Mouse (Mus musculus) testis, postnatal 10 days (tissue): Measurements from ENCODE around the gene A530016L24Rik.
A peak's percentile ranks its signal among the peaks of the same experiment; 100 is the strongest.

Source experiments
- DNase-seq: peaks from one replicate; pipeline ENCODE4 v3.0.0; 2021; ENCODE audit warnings: low spot score

A530016L24Rik gene

DNA sequence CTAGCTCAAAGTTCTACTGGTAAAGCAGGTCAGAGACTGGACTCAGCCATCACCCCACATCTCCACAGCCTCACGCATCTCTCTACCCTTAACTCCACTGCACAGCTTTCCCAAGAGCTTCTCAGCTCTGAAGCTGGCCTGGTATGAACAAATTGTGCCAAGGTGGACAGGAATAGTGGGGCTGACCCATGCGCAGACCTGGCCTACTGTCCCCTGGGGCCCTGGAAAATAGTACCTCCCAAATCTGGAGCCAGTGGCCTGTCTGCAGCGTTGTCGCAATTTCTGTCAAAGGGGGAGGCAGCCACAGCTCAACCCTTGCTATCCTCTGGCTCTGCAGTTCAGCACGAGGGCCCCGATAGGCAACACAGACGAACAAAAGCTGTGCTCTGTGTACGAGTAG, at the start of gene A530016L24Rik:
Gene A530016L24Rik (plus strand): TSS at position 315 of the 400 bp plus-strand sequence.
- DNase-seq, result no peak

- DNase-seq, result no peak
These were observed 49.3 kb upstream of the A530016L24Rik start for GRCm38 (mm10) chr12:112439993-112440392.

GRCm38 (mm10) chr12:112449144-112449827, 40.0 kb upstream of the A530016L24Rik start:
- no peak for DNase-seq

- DNase-seq, result no peak
These were observed 39.4 kb upstream of the A530016L24Rik start for GRCm38 (mm10) chr12:112449828-112450180.

- peak; percentile 72 for DNase-seq
These were observed 38.4 kb upstream of the A530016L24Rik start for GRCm38 (mm10) chr12:112450883-112451282.

DNA sequence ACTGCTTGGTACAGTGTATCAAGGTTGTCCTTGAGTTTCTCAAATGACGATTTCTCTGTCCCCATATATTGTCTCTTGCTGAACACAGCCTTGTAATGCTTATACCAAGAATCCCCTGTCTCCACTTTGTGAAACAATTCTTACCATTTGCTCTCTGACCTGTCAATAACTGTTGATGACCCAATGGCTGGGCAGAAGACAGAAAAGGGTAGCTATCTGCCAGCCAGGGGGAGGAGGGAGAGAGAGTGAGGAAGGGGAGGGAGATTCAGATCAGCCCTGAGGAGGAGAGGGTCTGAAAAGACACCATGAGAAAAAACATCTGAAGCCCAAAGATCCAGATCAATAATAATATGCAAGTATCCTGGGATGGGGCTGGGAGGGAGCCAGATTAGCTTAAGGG, 37.9 kb upstream of the A530016L24Rik start:
- DNase-seq, result no peak

DNA sequence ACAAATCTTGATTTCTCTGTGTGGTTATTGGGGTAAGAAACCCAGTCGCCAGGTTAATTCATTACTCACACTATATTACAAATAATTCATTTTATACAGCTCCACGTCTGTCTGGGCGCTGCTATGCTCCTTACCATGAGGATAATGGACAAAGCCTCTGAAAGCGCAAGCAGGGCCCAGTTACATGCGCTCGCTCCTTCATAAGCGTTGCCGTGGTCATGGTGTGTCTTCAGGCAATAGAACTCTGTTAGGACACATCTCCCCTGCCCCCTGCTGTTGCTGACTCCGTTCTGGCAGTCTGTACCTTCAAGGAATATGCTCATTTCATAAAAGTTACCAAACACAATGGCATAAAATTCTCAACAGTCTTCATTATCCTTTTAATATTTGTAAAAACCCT, 37.4 kb upstream of the A530016L24Rik start:
- DNase-seq, result no peak

DNA sequence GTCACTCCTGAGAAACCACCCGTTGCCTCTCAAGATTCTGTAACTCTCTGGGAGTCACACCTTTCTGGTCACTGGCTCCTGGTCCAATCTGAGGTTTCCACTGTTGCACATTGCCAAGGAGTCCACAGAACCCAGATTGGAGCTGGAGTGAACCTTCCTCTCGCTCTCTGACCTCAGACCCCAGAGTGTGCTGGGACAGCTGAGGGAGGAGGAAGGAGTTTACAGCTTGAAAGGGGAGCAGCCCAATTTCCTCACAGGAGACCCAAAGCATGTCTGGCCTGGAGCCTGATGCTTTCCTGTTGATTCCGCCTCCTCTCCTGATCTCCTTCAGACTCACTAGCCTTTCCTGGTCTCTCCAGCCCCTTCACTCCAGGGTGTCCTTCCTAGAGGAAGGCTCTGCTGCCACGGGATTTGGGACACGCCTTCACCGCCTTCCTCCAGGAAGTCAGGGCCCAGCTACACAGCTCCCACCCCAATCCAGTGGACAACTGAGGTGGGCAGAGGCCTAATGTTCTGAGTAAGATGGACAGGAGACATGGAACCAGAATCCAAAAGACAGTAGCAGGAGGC, 33.0 kb upstream of the A530016L24Rik start:
- no peak for DNase-seq

DNA sequence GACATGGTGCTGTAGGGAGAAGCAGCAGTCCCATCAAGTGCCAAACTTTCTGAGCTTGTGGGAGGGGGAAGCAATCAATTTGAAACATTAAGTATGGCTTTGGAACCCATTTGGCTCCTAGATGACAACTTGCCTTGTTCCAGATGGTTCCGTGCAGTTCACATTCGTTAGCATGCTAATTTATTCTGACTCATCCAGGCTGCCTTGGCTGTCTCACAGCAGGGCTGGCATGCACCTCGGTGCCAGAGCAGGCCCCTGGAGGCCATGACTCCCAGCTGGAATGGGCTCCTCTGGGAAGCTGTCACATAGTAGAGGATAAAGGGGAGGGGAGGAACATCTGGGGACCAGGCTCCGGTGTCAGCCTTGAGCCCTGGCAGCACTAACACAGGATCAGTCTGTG, 31.4 kb upstream of the A530016L24Rik start:
- DNase-seq, result no peak

DNA sequence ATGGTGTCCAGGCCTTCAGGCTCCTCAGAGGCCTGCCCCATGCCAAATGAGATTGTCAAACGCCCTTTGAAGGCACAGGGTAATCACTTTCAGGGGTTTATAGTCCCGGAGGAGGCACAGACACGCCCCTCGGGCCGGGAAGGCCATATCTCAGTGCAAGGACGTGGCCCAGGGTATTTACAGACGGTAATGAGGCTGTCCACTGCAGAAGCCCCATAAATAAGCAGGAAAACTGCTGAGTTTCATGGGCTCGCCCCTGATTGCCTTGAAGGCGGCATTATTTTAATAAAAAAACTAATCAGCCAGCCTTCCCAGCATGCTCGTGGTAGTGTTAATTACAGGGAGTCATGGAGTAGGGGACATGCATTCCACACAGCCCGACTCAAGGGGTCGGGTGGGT, 26.8 kb upstream of the A530016L24Rik start:
- DNase-seq, result no peak

DNA sequence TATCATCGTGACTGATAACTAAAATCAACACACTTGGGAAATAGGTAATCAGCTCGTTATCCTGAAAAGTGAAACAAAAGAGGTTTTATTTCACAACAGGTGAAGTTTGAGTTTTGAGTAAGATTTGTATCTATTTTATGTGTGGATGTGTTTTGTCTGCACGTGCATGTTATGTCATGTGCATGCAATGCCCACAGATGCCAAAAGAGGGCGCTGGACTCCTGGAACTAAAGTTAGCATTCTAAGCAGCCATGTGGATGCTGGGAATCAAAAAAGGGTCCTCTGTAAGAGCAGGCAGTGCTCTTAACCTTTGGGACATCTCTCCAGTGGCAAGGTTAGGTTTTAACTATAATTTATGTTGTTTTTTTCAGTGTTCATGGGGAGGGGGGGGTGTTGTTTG, 26.0 kb upstream of the A530016L24Rik start:
- DNase-seq, result no peak

DNA sequence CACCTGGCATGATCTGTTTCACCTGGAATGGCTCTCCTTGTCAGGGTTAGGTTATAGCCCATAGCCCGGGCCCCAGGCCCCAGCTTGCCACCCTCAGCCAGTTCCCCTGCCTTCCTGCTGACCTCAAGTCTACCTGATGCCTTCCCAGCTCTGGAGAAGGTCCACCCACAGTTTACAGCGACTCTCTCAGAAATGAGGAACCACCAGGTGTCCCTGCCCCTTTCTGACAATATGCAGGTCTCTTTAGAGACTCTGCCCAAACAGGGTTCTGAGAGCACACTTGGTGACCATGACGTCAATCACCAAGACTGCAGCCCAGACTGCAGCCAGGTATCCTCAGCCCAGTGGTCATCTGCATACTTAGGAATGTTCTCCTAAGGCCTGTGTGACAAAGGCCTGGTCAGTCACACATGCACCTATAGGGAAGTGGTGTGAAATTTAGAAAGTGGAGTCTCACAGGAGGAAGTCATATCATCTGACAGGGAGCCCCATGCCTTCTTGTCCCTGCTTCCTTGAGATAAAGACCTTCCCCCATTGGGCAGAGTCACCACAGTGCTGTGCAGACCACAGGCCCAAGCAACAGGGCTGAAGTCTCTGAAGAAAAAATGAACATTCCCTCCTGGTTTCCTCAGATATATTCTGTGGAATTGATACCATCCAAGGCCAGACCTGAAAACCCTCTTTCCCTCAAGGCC, 25.4 kb upstream of the A530016L24Rik start:
- DNase-seq, result no peak

- DNase-seq, result no peak
These were observed 24.7 kb upstream of the A530016L24Rik start for GRCm38 (mm10) chr12:112464516-112464915.

DNA sequence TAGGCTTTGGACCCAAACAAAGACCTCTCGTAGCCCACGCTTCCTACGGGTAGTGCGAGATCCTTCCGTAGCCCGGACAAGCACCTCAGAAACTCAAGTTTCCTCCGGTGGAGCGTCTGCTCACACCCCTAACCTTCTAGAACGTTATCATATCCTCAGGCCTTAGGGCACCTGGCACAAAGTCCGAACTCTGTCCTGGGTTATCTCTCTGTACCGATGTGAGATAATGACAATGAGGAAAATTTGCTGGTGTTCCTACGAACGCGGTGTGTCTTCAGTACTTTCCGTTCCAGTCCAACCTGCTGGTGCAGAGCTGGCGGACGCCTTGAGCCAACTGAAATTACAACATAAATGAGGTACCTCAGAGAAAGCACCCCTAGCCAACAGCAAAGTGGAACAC, 23.3 kb upstream of the A530016L24Rik start:
- DNase-seq, result no peak

DNA sequence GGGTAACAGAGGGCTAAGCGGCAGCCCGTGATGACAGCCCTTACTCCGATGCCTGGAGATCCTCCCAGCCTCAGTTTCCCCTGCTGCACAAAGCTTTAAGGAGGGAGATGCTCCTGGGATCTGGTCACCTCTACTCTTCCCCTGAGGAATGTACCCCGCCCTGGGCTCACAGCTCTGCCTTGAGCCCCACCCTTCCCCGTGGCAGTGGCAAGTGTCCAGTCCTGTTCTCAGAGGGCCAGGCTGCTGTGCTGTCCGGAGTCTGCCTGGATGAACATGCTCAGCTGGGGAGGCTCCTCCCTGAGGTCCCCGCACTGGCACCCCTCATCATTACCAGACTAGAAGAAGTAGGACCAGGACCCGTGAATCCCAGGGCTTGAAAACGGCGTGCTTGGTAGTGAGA, 21.9 kb upstream of the A530016L24Rik start:
- DNase-seq, result no peak

- no peak for DNase-seq
These were observed 19.9 kb upstream of the A530016L24Rik start for GRCm38 (mm10) chr12:112469393-112469792.

DNA sequence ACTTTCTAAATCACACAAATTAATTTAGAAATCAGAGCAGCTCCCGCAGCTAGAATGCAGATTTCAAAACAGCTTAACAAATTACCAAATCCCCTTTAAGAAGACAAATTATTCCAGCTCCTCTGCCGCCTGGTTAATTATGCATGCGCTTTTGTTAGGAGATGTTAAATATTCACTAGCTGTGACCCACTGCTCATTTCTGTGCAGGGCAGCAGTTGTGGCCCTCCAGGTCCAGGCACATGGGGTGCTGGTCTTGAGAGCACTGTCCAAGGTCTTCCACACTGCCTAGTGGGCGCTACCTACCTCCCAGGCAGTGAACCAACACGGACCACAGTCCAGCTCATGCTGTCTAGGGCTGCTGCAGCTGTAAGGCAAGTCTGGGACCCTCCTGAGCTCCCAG, 19.0 kb upstream of the A530016L24Rik start:
- DNase-seq, result no peak

GRCm38 (mm10) chr12:112473777-112474176, 15.5 kb upstream of the A530016L24Rik start:
- DNase-seq, result peak; percentile 96

GRCm38 (mm10) chr12:112489535-112489934, 287 bp downstream of the A530016L24Rik start:
- DNase-seq, result no peak

DNA sequence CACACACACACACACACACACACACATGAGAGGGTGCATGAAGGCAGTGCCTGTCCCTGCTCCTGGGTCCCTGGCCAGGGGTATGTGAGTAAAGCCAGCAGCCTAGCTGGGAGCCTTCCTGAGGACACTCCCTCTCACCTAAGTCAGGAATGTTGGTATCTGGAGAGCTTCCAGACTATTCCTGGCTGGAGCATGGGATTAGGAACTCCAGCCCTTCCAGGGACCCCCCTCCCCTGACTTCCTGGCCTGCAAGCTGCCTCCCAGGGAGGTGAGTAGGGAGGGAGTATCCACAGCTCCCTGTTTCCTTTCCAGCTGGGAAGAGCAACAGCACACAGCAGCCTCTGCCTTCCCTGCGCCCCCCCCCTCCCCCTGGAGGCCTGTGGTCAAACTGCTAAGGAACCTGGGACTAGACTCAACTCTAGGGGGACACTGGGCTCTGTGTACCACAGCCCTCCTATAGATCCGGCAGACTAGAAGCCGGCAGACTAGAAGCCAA, 1.2 kb downstream of the A530016L24Rik start:
- DNase-seq, result no peak

DNA sequence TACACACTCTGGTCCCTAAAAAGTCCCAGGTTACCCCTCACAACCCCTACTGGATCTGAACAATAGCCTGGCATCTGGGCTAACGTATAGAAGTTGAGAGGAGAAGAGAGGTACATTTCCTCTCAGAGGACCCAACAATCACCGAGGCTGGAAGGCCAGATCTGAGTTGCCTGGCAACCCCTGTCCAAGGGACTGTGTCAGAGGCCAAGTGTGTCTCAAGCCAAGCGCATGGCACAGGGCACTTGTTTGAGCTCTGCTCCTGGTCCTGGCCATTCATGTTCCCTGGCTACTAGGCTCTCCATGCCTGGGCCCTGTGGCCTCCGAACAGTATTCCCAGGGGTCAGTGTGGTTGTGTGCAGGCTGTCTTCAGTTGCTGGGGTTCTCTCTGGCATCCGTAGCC, 6.9 kb downstream of the A530016L24Rik start:
- DNase-seq, result no peak

- no peak for DNase-seq
These were observed 8.5 kb downstream of the A530016L24Rik start for GRCm38 (mm10) chr12:112497731-112498130.

DNA sequence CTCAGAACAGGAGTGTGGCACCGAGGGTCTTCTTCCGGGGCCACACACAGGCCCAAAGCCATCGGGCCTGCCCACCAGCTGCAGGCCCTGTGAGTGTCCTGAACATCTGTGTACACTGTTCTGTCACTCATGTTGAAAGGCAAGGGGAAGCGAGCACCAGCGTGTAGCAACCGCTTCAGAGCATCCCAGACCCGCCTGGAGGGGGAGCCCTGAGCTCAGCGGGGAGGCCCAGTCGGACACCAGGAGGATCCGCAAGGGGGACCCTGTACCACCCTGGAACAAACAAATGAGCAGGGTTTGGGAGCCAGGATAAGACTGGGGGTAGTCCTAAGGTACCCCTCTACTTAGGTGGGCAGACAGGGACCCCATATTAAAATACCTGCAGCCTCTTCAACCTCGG, 9.4 kb downstream of the A530016L24Rik start:
- peak; percentile 73 for DNase-seq
